Mouse (Mus musculus): ENCODE measurements around the gene Bcl10. TPM values are rescaled to one million over a fixed set of nuclear protein-coding genes. Genes with fewer than 3 reads are reported as not detected.

Bcl10 gene
- polyA plus RNA-seq, 1 experiment from 2014 or later = 57.7 TPM

DNA sequence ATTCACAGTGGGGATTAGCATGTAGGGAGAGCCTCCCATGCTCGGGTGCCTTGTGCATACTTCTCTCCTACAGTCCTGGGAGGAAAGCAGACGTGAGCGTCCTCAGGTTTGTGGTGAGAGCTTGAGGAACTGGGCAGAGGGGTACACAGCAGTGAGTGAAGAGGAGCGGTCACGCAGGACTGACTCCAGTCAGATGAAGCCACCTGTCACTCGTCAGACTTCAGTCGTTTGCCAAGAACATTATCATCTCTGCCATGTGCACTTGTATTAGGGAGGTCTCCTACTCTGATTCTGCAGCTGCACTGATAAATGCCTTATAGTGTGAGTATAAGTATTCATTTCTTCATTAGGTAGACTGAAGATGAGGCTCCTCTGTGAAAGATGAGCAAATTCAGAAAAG lies 21.7 kb downstream of the Bcl10 start:
- Histone ChIP-seq H3K4me3 (replicated peaks; ENCODE audit: low read depth, low read length) (no peak overlapping the region), H3K36me3 (ENCODE audit: insufficient read depth, low read length) (peaks cover 12% of the 10 kb centered on the region), H3K4me2 (ENCODE audit: low read length) (no peak overlapping the region), H3K27ac (no peak overlapping the region), H3K27me3 (ENCODE audit: insufficient read depth, low read length) (no peaks in the 10 kb centered on the region), H3K9me3 (replicated peaks; ENCODE audit: low read length) (no peaks in the 10 kb centered on the region), H3K9ac (ENCODE audit: low read depth, low read length) (no peak overlapping the region), H3K4me1 (replicated peaks; ENCODE audit: insufficient read depth, low read length) (peaks cover 8% of the 10 kb centered on the region; the same call in 1 of the 2 replicates)
- DNase-seq (ENCODE audit: low spot score) = no peak
- WGBS = 68% methylated on average over 7 of the region's 7 CpGs
- no peak for ATAC-seq (replicated peaks; ENCODE audit: low FRiP score, low read depth)
- TF ChIP-seq CTCF (IDR thresholded peaks at IDR 0.05; ENCODE audit: low read depth) = no peak

DNA sequence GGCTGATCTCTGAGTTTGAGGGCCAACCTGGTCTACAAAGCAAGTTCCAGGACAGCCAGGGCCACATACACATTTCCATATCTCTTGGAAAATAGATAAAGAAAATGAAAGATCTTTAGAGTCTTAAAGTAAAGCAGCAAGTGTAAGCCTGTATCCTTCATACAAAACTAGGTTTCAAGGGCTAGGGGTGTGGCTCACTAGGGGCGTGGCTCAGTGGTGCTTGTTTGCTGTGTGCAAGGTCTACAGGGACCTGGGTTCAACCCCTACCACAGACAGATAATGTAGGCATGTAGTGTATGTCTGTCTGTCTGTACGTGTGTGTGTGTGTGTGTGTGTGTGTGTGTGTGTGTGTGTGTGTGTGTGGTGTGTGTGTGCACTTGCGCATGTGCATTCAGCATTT lies 23.3 kb downstream of the Bcl10 start:
- TF ChIP-seq CTCF (IDR thresholded peaks at IDR 0.05; ENCODE audit: low read depth) = no peak
- DNase-seq (ENCODE audit: low spot score) (no peak), ATAC-seq (replicated peaks; ENCODE audit: low FRiP score, low read depth) (no peak)
- Histone ChIP-seq H3K9me3 (replicated peaks; ENCODE audit: low read length) (no peaks in the 10 kb centered on the region), H3K9ac (ENCODE audit: low read depth, low read length) (no peak overlapping the region), H3K4me3 (replicated peaks; ENCODE audit: low read depth, low read length) (no peak overlapping the region), H3K4me2 (ENCODE audit: low read length) (no peak overlapping the region), H3K36me3 (ENCODE audit: insufficient read depth, low read length) (peaks cover 11% of the 10 kb centered on the region), H3K4me1 (replicated peaks; ENCODE audit: insufficient read depth, low read length) (no peaks in the 10 kb centered on the region), H3K27me3 (ENCODE audit: insufficient read depth, low read length) (no peaks in the 10 kb centered on the region), H3K27ac (no peak overlapping the region)
- 92% methylated on average over 3 of the region's 3 CpGs for WGBS

DNA sequence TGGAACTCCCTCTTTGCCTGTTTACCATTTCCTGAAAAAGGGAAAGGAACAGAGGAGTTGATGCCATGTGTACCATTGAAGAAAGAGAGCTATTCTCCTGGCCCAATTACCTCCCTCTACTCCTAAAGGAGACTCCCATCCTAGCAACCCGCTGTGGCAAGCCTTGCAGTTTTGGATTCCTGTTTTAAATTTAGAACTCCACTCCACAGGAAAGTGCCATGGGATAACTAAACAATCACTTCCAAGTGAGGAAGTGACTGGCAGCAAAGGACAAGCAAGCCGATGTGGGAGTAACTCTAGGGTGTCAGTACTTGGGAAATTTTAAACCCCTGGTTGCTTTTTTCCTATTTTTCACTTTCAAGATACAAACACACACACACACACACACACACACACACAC lies 24.1 kb downstream of the Bcl10 start:
- DNase-seq (ENCODE audit: low spot score) (no peak), ATAC-seq (replicated peaks; ENCODE audit: low FRiP score, low read depth) (no peak)
- Histone ChIP-seq H3K27ac (no peak overlapping the region), H3K4me1 (replicated peaks; ENCODE audit: insufficient read depth, low read length) (no peaks in the 10 kb centered on the region), H3K9ac (ENCODE audit: low read depth, low read length) (no peak overlapping the region), H3K36me3 (ENCODE audit: insufficient read depth, low read length) (peaks cover 7% of the 10 kb centered on the region), H3K9me3 (replicated peaks; ENCODE audit: low read length) (no peaks in the 10 kb centered on the region), H3K4me3 (replicated peaks; ENCODE audit: low read depth, low read length) (no peak overlapping the region), H3K4me2 (ENCODE audit: low read length) (no peak overlapping the region), H3K27me3 (ENCODE audit: insufficient read depth, low read length) (no peaks in the 10 kb centered on the region)
- TF ChIP-seq CTCF (IDR thresholded peaks at IDR 0.05; ENCODE audit: low read depth) = no peak
- 32% methylated on average over 2 of the region's 2 CpGs for WGBS

DNA sequence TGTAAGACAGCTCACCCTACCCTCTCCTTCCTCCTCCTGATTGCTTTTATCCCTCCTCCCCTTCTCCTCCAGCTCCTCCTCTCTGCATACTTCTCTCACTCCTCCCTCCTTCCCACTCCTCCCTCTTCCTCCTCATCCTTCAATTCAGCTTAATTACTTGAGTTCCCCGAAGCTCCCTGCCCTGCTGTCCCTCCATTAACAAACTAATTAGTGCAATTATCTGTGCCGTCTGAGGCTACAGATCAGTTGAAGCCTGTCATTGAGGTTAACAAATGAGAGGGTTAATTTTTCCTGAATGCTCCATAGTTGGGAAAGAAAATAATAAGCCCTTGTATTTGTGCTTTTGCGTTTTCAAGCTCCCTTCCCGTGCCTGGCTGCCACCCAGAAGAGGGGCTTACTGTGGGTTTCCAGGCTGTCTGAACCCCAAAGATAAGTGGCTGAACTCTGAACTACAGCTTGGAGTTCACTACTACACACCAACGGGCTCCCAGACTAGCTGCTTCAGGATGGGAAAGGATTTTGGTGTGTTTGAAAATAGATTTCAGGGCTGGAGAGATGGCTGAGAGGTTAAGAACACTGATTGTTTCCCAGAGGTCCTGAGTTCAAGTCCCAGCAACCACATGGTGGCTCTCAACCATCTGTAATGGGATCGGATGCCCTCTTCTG lies 25.1 kb downstream of the Bcl10 start:
- ATAC-seq (replicated peaks; ENCODE audit: low FRiP score, low read depth) (no peak), DNase-seq (ENCODE audit: low spot score) (no peak)
- Histone ChIP-seq H3K36me3 (ENCODE audit: insufficient read depth, low read length) (peaks cover 7% of the 10 kb centered on the region), H3K9ac (ENCODE audit: low read depth, low read length) (no peak overlapping the region), H3K4me2 (ENCODE audit: low read length) (no peak overlapping the region), H3K27me3 (ENCODE audit: insufficient read depth, low read length) (no peaks in the 10 kb centered on the region), H3K9me3 (replicated peaks; ENCODE audit: low read length) (no peaks in the 10 kb centered on the region), H3K4me3 (replicated peaks; ENCODE audit: low read depth, low read length) (no peak overlapping the region), H3K27ac (no peak overlapping the region), H3K4me1 (replicated peaks; ENCODE audit: insufficient read depth, low read length) (no peaks in the 10 kb centered on the region)
- no peak for TF ChIP-seq CTCF (IDR thresholded peaks at IDR 0.05; ENCODE audit: low read depth)
- WGBS = 38% methylated on average over 6 of the region's 6 CpGs

DNA sequence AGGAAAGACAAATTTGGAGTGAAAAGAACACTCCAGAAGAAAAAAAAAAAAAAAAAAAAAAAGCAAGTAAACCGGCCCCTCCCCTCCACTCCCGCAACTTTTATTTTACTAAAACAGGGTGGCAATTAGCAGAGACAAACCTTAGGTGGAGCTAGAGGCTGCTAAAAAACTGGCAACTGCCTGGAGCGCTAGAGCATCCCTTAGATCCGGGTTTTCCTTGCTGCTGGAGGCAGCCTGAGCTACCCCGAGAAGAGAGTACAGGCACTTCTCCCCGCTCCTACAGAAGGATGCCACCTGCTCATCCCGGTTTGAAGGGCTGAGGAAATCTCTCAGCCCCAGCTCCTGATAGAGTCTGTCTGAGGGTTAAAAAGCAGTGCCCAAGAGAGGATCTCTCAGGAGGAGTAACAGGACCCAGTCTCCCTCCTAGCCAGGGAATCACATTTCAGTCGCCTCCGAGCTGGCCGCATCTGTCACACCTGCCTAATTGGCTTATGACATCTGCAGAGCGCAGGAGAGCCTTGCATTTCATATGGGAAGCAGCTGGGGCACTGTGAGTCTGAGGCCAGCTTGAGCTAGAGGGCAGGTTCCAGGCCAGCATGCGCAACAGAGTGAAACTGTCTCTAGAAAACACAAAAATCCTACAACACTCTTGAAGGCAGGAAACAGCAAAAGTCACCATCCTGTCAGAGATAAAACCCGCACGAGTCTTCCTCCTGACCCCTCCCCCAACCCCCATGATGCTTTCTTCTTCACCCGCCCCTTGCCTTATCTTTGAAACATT lies 27.6 kb downstream of the Bcl10 start:
- no peaks in the 10 kb centered on the region for H3K36me3 ChIP-seq (ENCODE audit: insufficient read depth, low read length)
- H3K9ac ChIP-seq (ENCODE audit: low read depth, low read length) = no peak overlapping the region
- no peaks in the 10 kb centered on the region for H3K9me3 ChIP-seq (replicated peaks; ENCODE audit: low read length)
- H3K4me1 ChIP-seq (replicated peaks; ENCODE audit: insufficient read depth, low read length) = no peaks in the 10 kb centered on the region
- WGBS = 8% methylated on average over 15 of the region's 15 CpGs
- H3K4me2 ChIP-seq (ENCODE audit: low read length) = peak overlapping the region; percentile 45
- TF ChIP-seq CTCF (IDR thresholded peaks at IDR 0.05; ENCODE audit: low read depth) = peak; percentile 76
- H3K4me3 ChIP-seq (replicated peaks; ENCODE audit: low read depth, low read length) = no peak overlapping the region
- peak; percentile 85 for ATAC-seq (replicated peaks; ENCODE audit: low FRiP score, low read depth)
- peak; percentile 95 for DNase-seq (ENCODE audit: low spot score)
- no peak overlapping the region for H3K27ac ChIP-seq
- no peaks in the 10 kb centered on the region for H3K27me3 ChIP-seq (ENCODE audit: insufficient read depth, low read length)

DNA sequence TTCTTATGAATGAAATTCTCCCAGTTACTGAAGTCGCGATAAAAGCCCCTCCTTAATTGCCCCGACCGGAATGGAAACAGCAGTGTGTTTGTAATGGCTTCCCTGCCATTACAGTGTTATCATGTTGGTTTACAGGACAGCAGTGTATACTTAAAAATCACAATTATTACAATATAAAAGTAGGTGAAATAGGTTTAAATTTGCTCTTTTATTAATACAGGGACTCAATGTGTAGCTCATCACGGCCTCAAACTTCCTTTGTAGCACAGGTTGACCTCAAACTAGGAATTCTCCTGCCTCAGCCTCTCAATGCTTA lies 28.2 kb downstream of the Bcl10 start:
- H3K27ac ChIP-seq = no peak overlapping the region
- no peaks in the 10 kb centered on the region for H3K36me3 ChIP-seq (ENCODE audit: insufficient read depth, low read length)
- no peak for TF ChIP-seq CTCF (IDR thresholded peaks at IDR 0.05; ENCODE audit: low read depth)
- peak overlapping the region; percentile 45; the same call in 1 of the 2 replicates for H3K4me2 ChIP-seq (ENCODE audit: low read length)
- H3K4me3 ChIP-seq (replicated peaks; ENCODE audit: low read depth, low read length) = no peak overlapping the region
- ATAC-seq (replicated peaks; ENCODE audit: low FRiP score, low read depth) = no peak
- H3K27me3 ChIP-seq (ENCODE audit: insufficient read depth, low read length) = no peaks in the 10 kb centered on the region
- H3K9me3 ChIP-seq (replicated peaks; ENCODE audit: low read length) = no peaks in the 10 kb centered on the region
- DNase-seq (ENCODE audit: low spot score) = no peak
- H3K9ac ChIP-seq (ENCODE audit: low read depth, low read length) = no peak overlapping the region
- no peaks in the 10 kb centered on the region for H3K4me1 ChIP-seq (replicated peaks; ENCODE audit: insufficient read depth, low read length)
- 49% methylated on average over 5 of the region's 5 CpGs for WGBS
